Mouse (Mus musculus) 3T3-L1 (cell line): ENCODE measurements around the gene Pcsk6.

Experiments
- DNase-seq: peaks from one replicate; pipeline ENCODE4 v3.0.0-alpha.2; 2015; ENCODE audit warnings: low read depth, low spot score

Pcsk6 gene

GRCm38 (mm10) chr7:66048446-66049230 is 187.1 kb downstream of the Pcsk6 start:
- DNase-seq: no peak

- no peak for DNase-seq
Measured at GRCm38 (mm10) chr7:66053946-66054483, 192.5 kb downstream of the Pcsk6 start.

GRCm38 (mm10) chr7:66055356-66055755 is 193.8 kb downstream of the Pcsk6 start:
- peak; percentile 75 for DNase-seq

- no peak for DNase-seq
Measured at GRCm38 (mm10) chr7:66058703-66059102, 197.2 kb downstream of the Pcsk6 start, which contains the start of gene Snrpa1. Gene Snrpa1 (plus strand): TSS chr7:66059003.

GRCm38 (mm10) chr7:66060066-66060956 is 198.8 kb downstream of the Pcsk6 start:
- DNase-seq: peak; percentile 75

GRCm38 (mm10) chr7:66061057-66061456 is 199.5 kb downstream of the Pcsk6 start:
- no peak for DNase-seq

GRCm38 (mm10) chr7:66076411-66076810 is 214.9 kb downstream of the Pcsk6 start:
- DNase-seq: no peak

GRCm38 (mm10) chr7:66079364-66080230 is 218.1 kb downstream of the Pcsk6 start, which contains the start of gene Selenos:
Gene Selenos (plus strand): TSS chr7:66079649.
- DNase-seq: peak; percentile 98

- DNase-seq: peak; percentile 56
Measured at GRCm38 (mm10) chr7:66080231-66080613, 218.7 kb downstream of the Pcsk6 start.

- no peak for DNase-seq
Measured at GRCm38 (mm10) chr7:66083757-66084156, 222.2 kb downstream of the Pcsk6 start.

- no peak for DNase-seq
Measured at GRCm38 (mm10) chr7:66084546-66084945, 223.0 kb downstream of the Pcsk6 start.

GRCm38 (mm10) chr7:66087652-66088051 is 226.1 kb downstream of the Pcsk6 start:
- DNase-seq: no peak

GRCm38 (mm10) chr7:66088077-66088476 is 226.5 kb downstream of the Pcsk6 start:
- no peak for DNase-seq

- no peak for DNase-seq
Measured at GRCm38 (mm10) chr7:66090676-66091190, 229.2 kb downstream of the Pcsk6 start.

GRCm38 (mm10) chr7:66091553-66091952 is 230.0 kb downstream of the Pcsk6 start:
- DNase-seq: no peak

- no peak for DNase-seq
Measured at GRCm38 (mm10) chr7:66092656-66093055, 231.1 kb downstream of the Pcsk6 start.

GRCm38 (mm10) chr7:66094141-66094540 is 232.6 kb downstream of the Pcsk6 start:
- DNase-seq: no peak

GRCm38 (mm10) chr7:66098803-66099202 is 237.3 kb downstream of the Pcsk6 start:
- no peak for DNase-seq
